Mouse (Mus musculus) MEL (cell line): Measurements from ENCODE around the gene Tsfm. TPM values are rescaled to one million over a fixed set of nuclear protein-coding genes. Genes with fewer than 3 reads are reported as not detected.
A peak's percentile ranks its signal among the peaks of the same experiment; 100 is the strongest.

Experiments used
- DNase-seq: peaks from one replicate; pipeline ENCODE4 v3.0.0; 2011; ENCODE audit warnings: low read depth, low spot score
- H3K27ac ChIP-seq: 2 replicates; pipeline ENCODE4 v1.5.1; 2012; ENCODE audit warnings: low read depth, mild to moderate bottlenecking, control low read depth, low read length, moderate library complexity; ENCODE audit not compliant: control insufficient read depth
- H3K27me3 ChIP-seq, 2 experiments: fragments of 150-350 bp in 1 of 2; sonication (generic) in 1 of 2; 2 replicates each; pipeline ENCODE4 v1.6.1; 2012; ENCODE audit warnings: low read length in 2 of 2, mild to moderate bottlenecking in 2 of 2, improper control_type of control experiment in 1 of 2, moderate library complexity in 1 of 2; ENCODE audit not compliant: insufficient read depth in 2 of 2, control insufficient read depth in 1 of 2
- H3K36me3 ChIP-seq, 2 experiments: 2 replicates each; pipeline ENCODE4 v1.6.1; 2012 to 2014; ENCODE audit warnings: low read length in 2 of 2, improper control_type of control experiment in 1 of 2, inconsistent platforms in 1 of 2, mild to moderate bottlenecking in 1 of 2; ENCODE audit not compliant: insufficient read depth in 2 of 2, control insufficient read depth in 1 of 2
- H3K4me1 ChIP-seq, 2 experiments: fragments of 150-350 bp in 1 of 2; sonication (generic) in 1 of 2; 2 replicates each; pipeline ENCODE4 v1.6.1; 2012; ENCODE audit warnings: low read length in 2 of 2, improper control_type of control experiment in 1 of 2, mild to moderate bottlenecking in 1 of 2; ENCODE audit not compliant: insufficient read depth in 2 of 2, control insufficient read depth in 1 of 2
- H3K4me3 ChIP-seq, 2 experiments: fragments of 150-350 bp in 1 of 2; sonication (generic) in 1 of 2; 2 replicates each; pipeline ENCODE4 v1.5.1; 2012; ENCODE audit warnings: low read depth in 2 of 2, low read length in 2 of 2, mild to moderate bottlenecking in 2 of 2, moderate library complexity in 2 of 2, control low read depth in 1 of 2, improper control_type of control experiment in 1 of 2; ENCODE audit not compliant: control insufficient read depth in 1 of 2, insufficient read depth in 1 of 2
- H3K79me2 ChIP-seq: 2 replicates; pipeline ENCODE4 v1.6.1; 2012; ENCODE audit warnings: mild to moderate bottlenecking, low read length, moderate library complexity; ENCODE audit not compliant: control insufficient read depth, poor library complexity, insufficient read depth
- H3K9ac ChIP-seq: 2 replicates; pipeline ENCODE4 v1.6.1; 2012; ENCODE audit warnings: low read depth, mild to moderate bottlenecking, control low read depth, low read length, moderate library complexity; ENCODE audit not compliant: control insufficient read depth, poor library complexity, severe bottlenecking
- H3K9me3 ChIP-seq: fragments of 150-350 bp; sonication (generic); replicated peaks from 2 replicates; pipeline ENCODE4 v1.6.1; 2012; ENCODE audit warnings: mild to moderate bottlenecking, low read length, improper control_type of control experiment, moderate library complexity; ENCODE audit not compliant: insufficient read depth
- BHLHE40 ChIP-seq: IDR thresholded peaks from 2 replicates; pipeline ENCODE4 v1.6.1; 2012; ENCODE audit warnings: low read depth, mild to moderate bottlenecking, inconsistent platforms, low read length, improper control_type of control experiment, borderline replicate concordance
- CHD1 ChIP-seq: IDR thresholded peaks from 2 replicates; pipeline ENCODE4 v1.6.1; 2012; ENCODE audit warnings: low read depth, mild to moderate bottlenecking, inconsistent platforms, low read length, improper control_type of control experiment
- ELF1 ChIP-seq: IDR thresholded peaks from 2 replicates; pipeline ENCODE4 v1.6.1; 2014; ENCODE audit warnings: low read depth, mild to moderate bottlenecking, inconsistent platforms, low read length, improper control_type of control experiment, moderate library complexity
- EP300 ChIP-seq, 2 experiments: IDR thresholded peaks; 2 replicates each; pipeline ENCODE4 v1.6.1; 2011; ENCODE audit warnings: improper control_type of control experiment in 2 of 2, low read length in 2 of 2, low read depth in 1 of 2, mild to moderate bottlenecking in 1 of 2
- GATA1 ChIP-seq: IDR thresholded peaks from 2 replicates; pipeline ENCODE4 v1.6.1; 2011; ENCODE audit warnings: low read depth, low read length, improper control_type of control experiment
- HCFC1 ChIP-seq: IDR thresholded peaks from 2 replicates; pipeline ENCODE4 v1.6.1; 2012; ENCODE audit warnings: low read depth, mild to moderate bottlenecking, inconsistent platforms, low read length, improper control_type of control experiment, moderate library complexity
- MAFK ChIP-seq: IDR thresholded peaks from 2 replicates; pipeline ENCODE4 v1.6.1; 2011; ENCODE audit warnings: low read depth, mild to moderate bottlenecking, low read length, improper control_type of control experiment, borderline replicate concordance
- MAZ ChIP-seq: IDR thresholded peaks from 2 replicates; pipeline ENCODE4 v1.6.1; 2012; ENCODE audit warnings: low read depth, mild to moderate bottlenecking, inconsistent platforms, low read length, improper control_type of control experiment
- MYB ChIP-seq: IDR thresholded peaks from 2 replicates; pipeline ENCODE4 v1.6.1; 2011; ENCODE audit warnings: mild to moderate bottlenecking, low read depth, low read length, improper control_type of control experiment
- MYC ChIP-seq: IDR thresholded peaks from 2 replicates; pipeline ENCODE4 v1.6.1; 2011; ENCODE audit warnings: low read depth, mild to moderate bottlenecking, low read length, improper control_type of control experiment, moderate library complexity
- POLR2A ChIP-seq, 2 experiments: IDR thresholded peaks; 2 replicates each; pipeline ENCODE4 v1.6.1; 2011 to 2012; ENCODE audit warnings: low read length in 2 of 2, mild to moderate bottlenecking in 2 of 2, control low read depth in 1 of 2, improper control_type of control experiment in 1 of 2, low read depth in 1 of 2, moderate library complexity in 1 of 2; ENCODE audit not compliant: control insufficient read depth in 1 of 2, insufficient read depth in 1 of 2, poor library complexity in 1 of 2
- POLR2AphosphoS5 ChIP-seq: IDR thresholded peaks from 2 replicates; pipeline ENCODE4 v1.6.1; 2012; ENCODE audit warnings: low read depth, borderline replicate concordance, mild to moderate bottlenecking, inconsistent platforms, low read length, moderate library complexity, mixed read lengths
- SIN3A ChIP-seq: IDR thresholded peaks from 2 replicates; pipeline ENCODE4 v1.6.1; 2012; ENCODE audit warnings: low read length, improper control_type of control experiment, inconsistent platforms
- SMC3 ChIP-seq: IDR thresholded peaks from 2 replicates; pipeline ENCODE4 v1.6.1; 2011; ENCODE audit warnings: low read depth, low read length, improper control_type of control experiment
- TBP ChIP-seq: IDR thresholded peaks from 2 replicates; pipeline ENCODE4 v1.8.0; 2011; ENCODE audit warnings: low read depth, low read length, improper control_type of control experiment
- UBTF ChIP-seq: IDR thresholded peaks from 2 replicates; pipeline ENCODE4 v1.6.1; 2012; ENCODE audit warnings: low read depth, mild to moderate bottlenecking, inconsistent platforms, low read length, improper control_type of control experiment, moderate library complexity, borderline replicate concordance; ENCODE audit not compliant: insufficient read depth
- ZC3H11A ChIP-seq: IDR thresholded peaks from 2 replicates; pipeline ENCODE4 v1.6.1; 2012; ENCODE audit warnings: low read depth, mild to moderate bottlenecking, inconsistent platforms, low read length, improper control_type of control experiment
- ZKSCAN1 ChIP-seq: IDR thresholded peaks from 2 replicates; pipeline ENCODE4 v1.6.1; 2012; ENCODE audit warnings: low read depth, mild to moderate bottlenecking, inconsistent platforms, low read length, improper control_type of control experiment, moderate library complexity
- ZNF384 ChIP-seq: IDR thresholded peaks from 2 replicates; pipeline ENCODE4 v1.6.1; 2012; ENCODE audit warnings: low read depth, mild to moderate bottlenecking, inconsistent platforms, low read length, improper control_type of control experiment
- polyA plus RNA-seq, 2 experiments: library from polyadenylated mRNA; stranded (reverse) in 1 of 2; unstranded in 1 of 2; fragments of >175 nt in 1 of 2; fragments of >200 nt in 1 of 2; gene quantifications; 2 replicates each; pipeline versions ENCODE4 v1.2.1 to v1.2.4; 2012; ENCODE audit warnings: low replicate concordance in 2 of 2, low read depth in 1 of 2; ENCODE audit not compliant: insufficient read length in 2 of 2, insufficient read depth in 1 of 2, missing spikeins in 1 of 2
- total RNA-seq: library from RNA; depleted of rRNA; stranded (reverse); fragments of 300-350 nt; gene quantifications from 2 replicates; pipeline ENCODE4 v1.2.3, GENCODE M21; 2012

Gene Tsfm
- total and polyA plus RNA-seq, 3 experiments: 84.7 to 90.0 TPM; not detected in 1

GRCm38 (mm10) chr10:127000529-127000928, 30.1 kb downstream of the Tsfm start, which contains the start of gene Avil (continued):
- peak; percentile 91 for TF ChIP-seq SIN3A
- peak; percentile 68 to 69; a peak in 2 of 4 replicates for TF ChIP-seq POLR2A (IDR thresholded peaks at IDR 0.05; ENCODE audit: control insufficient read depth in 1 of 2, insufficient read depth in 1 of 2, low read depth in 1 of 2, low read length in 2 of 2, poor library complexity in 1 of 2)
- TF ChIP-seq SMC3: 0 out of 2 replicates have a peak, but pooled peaks have one; percentile 17

- DNase-seq: no peak
- no peak overlapping the region for H3K27ac ChIP-seq
- no peak for TF ChIP-seq MAZ
- no peak for TF ChIP-seq HCFC1
- no peak for TF ChIP-seq ZKSCAN1
- TF ChIP-seq CHD1: no peak
- TF ChIP-seq POLR2AphosphoS5: no peak
- no peak for TF ChIP-seq POLR2A (IDR thresholded peaks at IDR 0.05; ENCODE audit: control insufficient read depth in 1 of 2, insufficient read depth in 1 of 2, low read depth in 1 of 2, low read length in 2 of 2, poor library complexity in 1 of 2)
- TF ChIP-seq MAFK: no peak
- no peak for TF ChIP-seq ZNF384
- no peak for TF ChIP-seq TBP
- no peak for TF ChIP-seq BHLHE40
- TF ChIP-seq MYB: no peak
- TF ChIP-seq SMC3: no peak
- no peak for TF ChIP-seq ELF1
- TF ChIP-seq GATA1: no peak
- TF ChIP-seq EP300 (IDR thresholded peaks at IDR 0.05; ENCODE audit: low read depth in 1 of 2, low read length in 2 of 2): no peak
- TF ChIP-seq UBTF: no peak
- no peak for TF ChIP-seq MYC
- TF ChIP-seq ZC3H11A: no peak
- no peak overlapping the region for H3K4me3 ChIP-seq
- peaks cover 0 to 16% of the 10 kb centered on the region in 2 experiments; a peak in 3 of 4 replicates for H3K36me3 ChIP-seq
- H3K4me1 ChIP-seq: peaks cover 6 to 22% of the 10 kb centered on the region in 2 experiments
- no peaks in the 10 kb centered on the region for H3K9me3 ChIP-seq
- H3K27me3 ChIP-seq: no peaks in the 10 kb centered on the region
- peaks cover 9% of the 10 kb centered on the region; the same call in 1 of the 2 replicates for H3K79me2 ChIP-seq
- H3K9ac ChIP-seq: no peak overlapping the region
Measured at GRCm38 (mm10) chr10:126997340-126998113, 33.1 kb downstream of the Tsfm start.
